Mouse (Mus musculus) stomach, postnatal 0 days (tissue): Measurements from ENCODE around the gene Ccdc149. TPM values are rescaled to one million over a fixed set of nuclear protein-coding genes. Genes with fewer than 3 reads are reported as not detected.
A peak's percentile ranks its signal among the peaks of the same experiment; 100 is the strongest.

Experiments used
- ATAC-seq: fragments of 200-750 bp; cut with Nextera tagmentation; 2 replicates; pipeline ENCODE4 v1.8.0; 2017; ENCODE audit not compliant: low FRiP score, low TSS enrichment
- DNase-seq: peaks from one replicate; pipeline ENCODE4 v3.0.0-alpha.2; 2016; ENCODE audit warnings: low spot score
- H3K27ac ChIP-seq: fragments of 300-500 bp; sonication (generic); replicated peaks from 2 replicates; pipeline ENCODE4 v1.5.1; 2014; ENCODE audit warnings: mild to moderate bottlenecking, control low read depth
- H3K27me3 ChIP-seq: fragments of 300-500 bp; sonication (generic); 2 replicates; pipeline ENCODE4 v1.6.1; 2014; ENCODE audit warnings: low read length; ENCODE audit not compliant: control insufficient read depth, insufficient read depth
- H3K36me3 ChIP-seq: fragments of 300-500 bp; sonication (generic); 2 replicates; pipeline ENCODE4 v1.6.1; 2014; ENCODE audit warnings: low read length, mixed read lengths; ENCODE audit not compliant: control insufficient read depth, insufficient read depth
- H3K4me1 ChIP-seq: fragments of 300-500 bp; sonication (generic); replicated peaks from 2 replicates; pipeline ENCODE4 v1.6.1; 2014; ENCODE audit warnings: antibody characterized with exemption; ENCODE audit not compliant: control insufficient read depth, insufficient read depth
- H3K4me2 ChIP-seq: fragments of 300-500 bp; sonication (generic); replicated peaks from 2 replicates; pipeline ENCODE4 v1.6.1; 2014; ENCODE audit warnings: low read depth, mild to moderate bottlenecking, control low read depth, moderate library complexity
- H3K4me3 ChIP-seq: fragments of 300-500 bp; sonication (generic); 2 replicates; pipeline ENCODE4 v1.5.1; 2014; ENCODE audit warnings: low read depth, low read length, control low read depth
- H3K9ac ChIP-seq: fragments of 300-500 bp; sonication (generic); 2 replicates; pipeline ENCODE4 v1.6.1; 2014; ENCODE audit warnings: mild to moderate bottlenecking, low read length, control low read depth, mixed read lengths
- H3K9me3 ChIP-seq: fragments of 300-500 bp; sonication (generic); 2 replicates; pipeline ENCODE4 v1.6.1; 2016; ENCODE audit warnings: low read length; ENCODE audit not compliant: control insufficient read depth
- CTCF ChIP-seq: IDR thresholded peaks from 2 replicates; pipeline ENCODE4 v1.5.1; 2016; ENCODE audit warnings: antibody characterized with exemption, low read depth, mild to moderate bottlenecking, moderate library complexity
- EP300 ChIP-seq: optimal IDR thresholded peaks from 2 replicates; pipeline ENCODE3; 2016; ENCODE audit warnings: antibody characterized with exemption
- WGBS: fragments of 180-500 bp; shearing (Covaris S2); extraction: QIAGEN DNeasy Blood & Tissue Kit; methylation state at CpG from one replicate; pipeline ENCODE4 v1.1.7; 2014; 5-methylcytosine and 5-hydroxymethylcytosine counted together
- polyA plus RNA-seq: library from polyadenylated mRNA; unstranded; fragments of >200 nt; fragmentation: Nextera tagmentation; extraction: Ambion mirVana; gene quantifications from 2 replicates; pipeline ENCODE4 v1.2.1, GENCODE M21; 2015

Ccdc149 gene
- polyA plus RNA-seq, 1 experiment from 2014 or later: 3.4 TPM

- ATAC-seq (no peak), DNase-seq (no peak)
- Histone ChIP-seq H3K36me3 (no peaks in the 10 kb centered on the region), H3K4me1 (no peaks in the 10 kb centered on the region), H3K9ac (no peak overlapping the region), H3K4me3 (no peak overlapping the region), H3K9me3 (no peaks in the 10 kb centered on the region), H3K4me2 (peak overlapping the region; percentile 5; the same call in 1 of the 2 replicates), H3K27ac (no peak overlapping the region), H3K27me3 (no peaks in the 10 kb centered on the region)
- 66% methylated on average over 21 of the region's 21 CpGs for WGBS
- TF ChIP-seq CTCF: no peak
- no peak for TF ChIP-seq EP300
Observed at GRCm38 (mm10) chr5:52360286-52361049, 110.9 kb downstream of the Ccdc149 start.

- Histone ChIP-seq H3K27ac (no peak overlapping the region), H3K4me1 (no peaks in the 10 kb centered on the region), H3K4me3 (no peak overlapping the region), H3K4me2 (no peak overlapping the region), H3K36me3 (no peaks in the 10 kb centered on the region), H3K27me3 (no peaks in the 10 kb centered on the region), H3K9me3 (no peaks in the 10 kb centered on the region), H3K9ac (no peak overlapping the region)
- TF ChIP-seq CTCF: no peak
- TF ChIP-seq EP300: no peak
- DNase-seq (no peak), ATAC-seq (no peak)
- 51% methylated on average over 6 of the region's 6 CpGs for WGBS
Observed at GRCm38 (mm10) chr5:52358120-52358519, 113.2 kb downstream of the Ccdc149 start.

- ATAC-seq: no peak
Observed at GRCm38 (mm10) chr5:52357175-52357754, 114.1 kb downstream of the Ccdc149 start.

GRCm38 (mm10) chr5:52355612-52356011 lies 115.7 kb downstream of the Ccdc149 start:
- 69% methylated on average over 7 of the region's 7 CpGs for WGBS
- Histone ChIP-seq H3K4me2 (no peak overlapping the region), H3K4me1 (no peaks in the 10 kb centered on the region), H3K9me3 (no peaks in the 10 kb centered on the region), H3K9ac (no peak overlapping the region), H3K27ac (no peak overlapping the region), H3K36me3 (no peaks in the 10 kb centered on the region), H3K27me3 (no peaks in the 10 kb centered on the region), H3K4me3 (no peak overlapping the region)
- no peak for ATAC-seq
- no peak for DNase-seq
- TF ChIP-seq CTCF: no peak
- no peak for TF ChIP-seq EP300

More at GRCm38 (mm10) chr5:52357175-52357754, 114.1 kb downstream of the Ccdc149 start:
- Histone ChIP-seq H3K27ac (no peak overlapping the region), H3K4me1 (no peaks in the 10 kb centered on the region), H3K9me3 (no peaks in the 10 kb centered on the region), H3K27me3 (no peaks in the 10 kb centered on the region), H3K4me2 (no peak overlapping the region), H3K9ac (no peak overlapping the region), H3K4me3 (no peak overlapping the region), H3K36me3 (no peaks in the 10 kb centered on the region)
- TF ChIP-seq CTCF (no peak), EP300 (no peak)
- WGBS: 58% methylated on average over 9 of the region's 9 CpGs
- no peak for DNase-seq

- Histone ChIP-seq H3K27ac (no peak overlapping the region), H3K27me3 (no peaks in the 10 kb centered on the region), H3K9ac (no peak overlapping the region), H3K4me3 (no peak overlapping the region), H3K36me3 (no peaks in the 10 kb centered on the region), H3K4me2 (no peak overlapping the region), H3K9me3 (no peaks in the 10 kb centered on the region), H3K4me1 (no peaks in the 10 kb centered on the region)
- ATAC-seq (no peak), DNase-seq (no peak)
- TF ChIP-seq EP300 (no peak), CTCF (no peak)
- 49% methylated on average over 4 of the region's 4 CpGs for WGBS
Observed at GRCm38 (mm10) chr5:52354441-52354840, 116.9 kb downstream of the Ccdc149 start.

- H3K36me3 ChIP-seq: no peaks in the 10 kb centered on the region
- no peaks in the 10 kb centered on the region for H3K4me1 ChIP-seq
- H3K4me2 ChIP-seq: no peak overlapping the region
- TF ChIP-seq CTCF: no peak
- no peak for TF ChIP-seq EP300
- H3K9me3 ChIP-seq: no peaks in the 10 kb centered on the region
- ATAC-seq (no peak), DNase-seq (no peak)
- H3K27me3 ChIP-seq: no peaks in the 10 kb centered on the region
- 64% methylated on average over 5 of the region's 5 CpGs for WGBS
- no peak overlapping the region for H3K4me3 ChIP-seq
- H3K27ac ChIP-seq: no peak overlapping the region
- no peak overlapping the region for H3K9ac ChIP-seq
Observed at GRCm38 (mm10) chr5:52352730-52353129, 118.6 kb downstream of the Ccdc149 start.
